Mouse (Mus musculus) kidney, embryonic 16.5 days (tissue): Measurements from ENCODE around the gene Ddr2. TPM values are rescaled to one million over a fixed set of nuclear protein-coding genes. Genes with fewer than 3 reads are reported as not detected.

ENCODE experiments used
- ATAC-seq: fragments of 200-750 bp; cut with Nextera tagmentation; 2 replicates; pipeline ENCODE4 v1.8.0; 2017; ENCODE audit warnings: moderate TSS enrichment; ENCODE audit not compliant: low FRiP score, low TSS enrichment
- H3K27ac ChIP-seq: fragments of 300-500 bp; sonication (generic); 2 replicates; pipeline ENCODE4 v1.5.1; 2014; ENCODE audit warnings: low read length
- H3K27me3 ChIP-seq: fragments of 300-500 bp; sonication (generic); 2 replicates; pipeline ENCODE4 v1.6.1; 2014; ENCODE audit warnings: low read length, control low read depth, mixed read lengths; ENCODE audit not compliant: insufficient read depth
- H3K36me3 ChIP-seq: fragments of 300-500 bp; sonication (generic); 2 replicates; pipeline ENCODE4 v1.6.1; 2014; ENCODE audit warnings: low read length, control low read depth, mixed read lengths; ENCODE audit not compliant: insufficient read depth
- H3K4me1 ChIP-seq: fragments of 300-500 bp; sonication (generic); 2 replicates; pipeline ENCODE4 v1.6.1; 2014; ENCODE audit warnings: low read length, control low read depth, mixed read lengths; ENCODE audit not compliant: insufficient read depth
- H3K4me2 ChIP-seq: fragments of 300-500 bp; sonication (generic); replicated peaks from 2 replicates; pipeline ENCODE4 v1.6.1; 2014; ENCODE audit warnings: low read depth, low read length
- H3K4me3 ChIP-seq: fragments of 300-500 bp; sonication (generic); 2 replicates; pipeline ENCODE4 v1.5.1; 2014; ENCODE audit warnings: mild to moderate bottlenecking, low read length
- H3K9ac ChIP-seq: fragments of 300-500 bp; sonication (generic); replicated peaks from 2 replicates; pipeline ENCODE4 v1.6.1; 2014; ENCODE audit warnings: low read length
- H3K9me3 ChIP-seq: fragments of 300-500 bp; sonication (generic); 2 replicates; pipeline ENCODE4 v1.6.1; 2016; ENCODE audit warnings: low read length, control low read depth
- WGBS: fragments of 180-500 bp; shearing (Covaris S2); extraction: QIAGEN DNeasy Blood & Tissue Kit; methylation state at CpG from one replicate; pipeline ENCODE4 v1.1.7; 2014; 5-methylcytosine and 5-hydroxymethylcytosine counted together
- polyA plus RNA-seq: library from polyadenylated mRNA; unstranded; fragments of >200 nt; fragmentation: Nextera tagmentation; extraction: Ambion mirVana; gene quantifications from 2 replicates; pipeline ENCODE4 v1.2.1, GENCODE M21; 2015

Ddr2 gene
- polyA plus RNA-seq, 1 experiment from 2014 or later, result 33.1 TPM

DNA sequence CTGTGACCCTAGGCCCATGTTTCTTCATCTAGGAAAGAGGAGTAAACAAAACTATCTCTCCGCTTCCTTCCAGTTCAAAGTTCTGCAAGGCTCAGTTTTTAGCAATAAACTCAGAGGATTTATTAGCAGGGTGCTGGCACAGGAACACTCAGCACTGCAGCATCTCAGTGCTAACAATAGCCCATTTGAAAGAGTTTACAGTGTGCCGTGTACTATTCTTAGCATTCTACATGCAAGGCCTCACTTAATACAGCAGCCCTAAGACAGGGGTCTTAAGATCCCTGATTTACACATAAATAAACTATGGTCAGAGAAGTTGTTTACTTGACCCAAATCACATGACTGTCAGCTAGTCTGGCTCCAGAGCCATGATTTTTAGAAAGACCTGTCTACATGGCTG, 44.6 kb downstream of the Ddr2 start:
- H3K27me3 ChIP-seq, result no peaks in the 10 kb centered on the region
- no peaks in the 10 kb centered on the region for H3K36me3 ChIP-seq
- peak; percentile 67; the same call in 1 of the 2 replicates for ATAC-seq
- H3K4me1 ChIP-seq, result peaks cover 22% of the 10 kb centered on the region
- no peak overlapping the region for H3K27ac ChIP-seq
- H3K9me3 ChIP-seq, result no peaks in the 10 kb centered on the region
- H3K4me2 ChIP-seq, result no peak overlapping the region
- no peak overlapping the region for H3K4me3 ChIP-seq
- WGBS, result 39% methylated on average over 2 of the region's 2 CpGs
- H3K9ac ChIP-seq, result no peak overlapping the region

DNA sequence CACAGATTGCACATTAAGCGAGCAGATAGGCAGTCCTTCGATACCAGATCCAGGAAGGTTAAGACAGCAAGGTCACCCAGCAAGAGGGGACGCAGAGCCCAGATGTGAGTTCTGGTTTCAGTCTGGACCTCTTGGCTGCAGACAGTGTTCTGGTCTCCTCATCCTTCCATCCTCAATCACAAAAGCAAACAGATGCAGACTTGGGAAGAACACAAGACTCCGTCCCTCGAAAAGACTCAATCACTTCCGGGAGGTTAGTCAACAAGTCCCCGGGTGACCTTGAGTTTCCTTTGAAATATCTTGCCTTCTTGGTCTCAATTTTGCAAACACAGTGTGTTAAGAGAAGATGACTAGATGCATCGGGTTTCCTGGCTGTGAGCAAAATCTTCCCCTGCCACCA, 45.6 kb downstream of the Ddr2 start:
- 60% methylated on average over 8 of the region's 8 CpGs for WGBS
- H3K9ac ChIP-seq, result no peak overlapping the region
- H3K4me1 ChIP-seq, result peaks cover 27% of the 10 kb centered on the region
- H3K36me3 ChIP-seq, result no peaks in the 10 kb centered on the region
- H3K4me2 ChIP-seq, result no peak overlapping the region
- no peak overlapping the region for H3K27ac ChIP-seq
- no peak overlapping the region for H3K4me3 ChIP-seq
- ATAC-seq, result no peak
- H3K27me3 ChIP-seq, result no peaks in the 10 kb centered on the region
- H3K9me3 ChIP-seq, result no peaks in the 10 kb centered on the region

DNA sequence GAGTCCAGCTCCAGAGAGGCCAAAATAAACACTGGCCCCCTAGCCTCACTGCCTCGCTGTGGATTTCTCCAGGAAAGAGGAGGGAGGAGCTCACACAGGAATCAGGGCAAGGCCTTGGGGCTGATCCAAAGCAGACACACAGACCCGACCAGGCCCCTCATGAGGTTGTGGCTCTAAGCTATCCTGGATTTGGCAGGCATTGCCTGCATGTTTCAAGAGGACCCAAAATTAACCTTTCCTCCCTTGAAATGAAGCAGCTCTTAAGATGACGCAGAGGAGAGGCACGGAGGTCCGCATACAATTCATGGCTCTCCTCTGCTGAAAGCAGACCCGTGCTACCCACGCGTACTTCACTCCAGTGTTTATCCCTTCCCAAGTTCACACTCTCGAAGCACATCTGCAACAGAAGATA, 46.5 kb downstream of the Ddr2 start:
- H3K4me1 ChIP-seq, result peaks cover 27% of the 10 kb centered on the region
- peak; percentile 91 for ATAC-seq
- H3K9ac ChIP-seq, result no peak overlapping the region
- H3K9me3 ChIP-seq, result no peaks in the 10 kb centered on the region; the same call in 1 of the 2 replicates
- 14% methylated on average over 9 of the region's 9 CpGs for WGBS
- no peak overlapping the region for H3K4me2 ChIP-seq
- H3K4me3 ChIP-seq, result no peak overlapping the region
- no peaks in the 10 kb centered on the region for H3K27me3 ChIP-seq
- peak overlapping the region; percentile 31 for H3K27ac ChIP-seq
- no peaks in the 10 kb centered on the region for H3K36me3 ChIP-seq

DNA sequence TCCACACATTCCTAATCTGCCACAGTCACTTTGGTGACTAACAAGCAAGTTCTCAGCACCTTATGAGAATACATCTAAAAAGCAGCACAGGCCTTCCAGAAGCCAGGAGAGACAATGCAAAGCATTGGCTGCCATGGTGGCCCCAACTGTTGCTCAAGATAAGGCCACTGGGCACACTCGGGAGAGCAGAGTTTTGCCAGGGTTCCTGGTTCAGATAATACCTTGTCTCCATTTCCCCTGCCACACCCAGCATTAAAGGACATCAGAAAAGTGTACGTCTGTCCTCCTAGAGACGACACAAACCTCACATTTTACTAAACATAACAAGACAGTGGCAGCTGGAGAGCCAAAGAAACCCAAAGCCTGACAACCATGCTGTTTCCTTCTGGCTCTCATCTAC, 50.3 kb downstream of the Ddr2 start:
- H3K9me3 ChIP-seq, result no peaks in the 10 kb centered on the region; the same call in 1 of the 2 replicates
- no peak overlapping the region for H3K4me3 ChIP-seq
- ATAC-seq, result no peak
- no peak overlapping the region for H3K27ac ChIP-seq
- WGBS, result 60% methylated on average over 3 of the region's 3 CpGs
- H3K4me1 ChIP-seq, result peaks cover 19% of the 10 kb centered on the region
- no peak overlapping the region for H3K9ac ChIP-seq
- H3K36me3 ChIP-seq, result no peaks in the 10 kb centered on the region
- H3K27me3 ChIP-seq, result no peaks in the 10 kb centered on the region
- H3K4me2 ChIP-seq, result no peak overlapping the region

DNA sequence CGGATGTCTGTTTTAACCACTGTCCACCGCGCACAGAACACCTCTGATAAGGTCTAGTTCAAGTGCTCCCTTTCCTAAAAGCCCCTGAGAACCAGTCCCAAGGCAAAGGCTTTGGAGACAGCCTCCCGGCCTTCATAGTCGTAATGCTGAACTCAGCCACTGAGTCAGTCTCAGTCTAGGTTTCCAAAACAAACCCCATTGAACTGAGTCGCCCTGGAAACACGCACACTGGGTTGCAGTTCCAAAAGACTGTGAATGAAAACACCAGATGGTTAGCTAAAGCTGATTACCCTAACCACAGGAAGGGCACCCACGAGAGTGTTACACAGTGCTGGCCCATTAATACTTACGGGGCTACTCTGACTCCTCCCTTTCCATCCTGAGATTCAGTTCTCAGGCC, 51.2 kb downstream of the Ddr2 start:
- no peak for ATAC-seq
- Histone ChIP-seq H3K4me3 (no peak overlapping the region), H3K4me2 (no peak overlapping the region), H3K9me3 (no peaks in the 10 kb centered on the region; the same call in 1 of the 2 replicates), H3K9ac (no peak overlapping the region), H3K4me1 (peaks cover 18% of the 10 kb centered on the region), H3K27ac (no peak overlapping the region), H3K36me3 (no peaks in the 10 kb centered on the region), H3K27me3 (no peaks in the 10 kb centered on the region)
- 89% methylated on average over 9 of the region's 9 CpGs for WGBS

DNA sequence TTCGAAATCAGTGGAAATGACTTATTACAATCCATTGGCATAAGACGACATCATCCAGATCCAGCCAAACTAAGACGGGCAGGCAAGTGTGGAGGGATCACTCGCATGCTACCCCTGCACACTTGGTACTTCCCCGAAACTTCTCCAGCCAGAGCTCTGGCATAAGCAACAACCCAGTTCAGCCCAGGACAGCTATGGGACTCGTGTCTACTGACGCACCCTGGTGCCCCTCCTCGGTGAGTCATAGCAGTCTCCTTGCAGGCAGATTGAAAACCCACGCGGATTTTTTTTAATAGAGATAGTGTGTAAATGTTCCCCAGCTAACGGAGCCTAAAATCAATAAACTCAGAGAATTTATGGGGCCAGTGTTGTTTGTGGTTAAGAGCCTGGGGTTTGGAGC, 52.5 kb downstream of the Ddr2 start:
- no peak for ATAC-seq
- Histone ChIP-seq H3K9me3 (no peaks in the 10 kb centered on the region; the same call in 1 of the 2 replicates), H3K27ac (no peak overlapping the region), H3K4me2 (no peak overlapping the region), H3K4me3 (no peak overlapping the region), H3K4me1 (peaks cover 13% of the 10 kb centered on the region), H3K27me3 (no peaks in the 10 kb centered on the region), H3K36me3 (no peaks in the 10 kb centered on the region), H3K9ac (no peak overlapping the region)
- 69% methylated on average over 11 of the region's 11 CpGs for WGBS

DNA sequence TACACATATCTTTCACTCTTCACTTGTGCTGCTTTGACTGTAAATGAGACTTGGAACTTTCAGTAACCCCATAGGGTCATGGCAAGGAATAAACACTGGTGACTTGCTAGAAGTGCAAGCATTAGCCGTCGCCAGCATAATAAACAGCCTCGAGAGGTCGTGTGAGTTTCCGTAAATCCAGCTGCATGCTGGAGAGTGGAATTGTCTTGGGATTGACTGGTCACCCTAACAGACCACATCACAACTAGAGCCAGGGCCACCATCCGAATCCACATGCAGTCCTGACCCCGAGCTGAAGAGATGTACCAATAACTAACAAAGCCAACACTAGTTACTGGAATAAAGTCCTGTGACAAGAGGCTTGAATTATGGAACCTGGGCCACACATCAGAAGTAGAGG, 53.0 kb downstream of the Ddr2 start:
- peaks cover 13% of the 10 kb centered on the region for H3K4me1 ChIP-seq
- no peak overlapping the region for H3K27ac ChIP-seq
- 50% methylated on average over 7 of the region's 7 CpGs for WGBS

DNA sequence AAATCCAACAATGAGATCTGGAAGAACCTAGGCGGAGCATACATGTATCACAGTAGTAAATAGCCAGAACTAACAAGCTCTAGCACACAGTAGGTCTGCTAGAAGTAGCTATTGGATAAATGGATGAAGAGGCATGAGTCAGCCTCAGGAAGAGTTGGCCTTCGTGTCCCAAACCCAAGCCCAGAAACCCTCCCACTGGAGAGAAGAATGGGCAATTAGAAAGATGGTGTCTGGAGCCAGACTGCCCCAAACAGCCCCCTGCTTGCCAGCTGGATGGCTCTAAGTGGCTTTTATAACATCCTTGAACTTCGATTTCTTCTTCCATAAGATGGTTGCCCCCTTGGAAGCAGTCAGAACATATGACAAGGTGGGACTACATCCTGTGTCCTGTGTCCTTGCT, 53.6 kb downstream of the Ddr2 start:
- Histone ChIP-seq H3K9me3 (no peaks in the 10 kb centered on the region; the same call in 1 of the 2 replicates), H3K27ac (no peak overlapping the region)
- WGBS, result 77% methylated on average over 3 of the region's 3 CpGs

More for the DNA sequence above, 53.0 kb downstream of the Ddr2 start:
- Histone ChIP-seq H3K36me3 (no peaks in the 10 kb centered on the region), H3K27me3 (no peaks in the 10 kb centered on the region), H3K4me3 (no peak overlapping the region), H3K4me2 (no peak overlapping the region), H3K9ac (no peak overlapping the region), H3K9me3 (no peaks in the 10 kb centered on the region; the same call in 1 of the 2 replicates)
- ATAC-seq, result no peak

DNA sequence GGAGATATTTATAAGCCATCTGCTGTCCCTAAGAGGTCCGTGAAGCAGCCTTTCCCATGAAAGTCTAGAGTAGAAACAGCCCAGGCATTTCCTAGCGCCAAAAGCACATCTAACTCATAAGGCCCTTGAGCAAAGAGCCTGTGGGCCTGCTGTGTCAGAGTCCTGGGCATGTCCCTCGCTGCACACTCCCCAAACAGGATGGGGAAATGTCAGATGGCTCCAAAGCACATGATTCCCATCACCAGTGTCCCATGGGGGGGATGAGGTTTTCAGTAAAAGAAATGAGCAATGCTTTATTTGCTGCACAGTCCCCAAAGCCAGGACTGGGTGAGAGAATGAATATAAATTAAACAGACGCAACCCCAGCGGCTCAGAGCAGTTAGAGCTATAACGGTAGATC, 54.3 kb downstream of the Ddr2 start:
- H3K36me3 ChIP-seq, result no peaks in the 10 kb centered on the region
- no peak overlapping the region for H3K4me3 ChIP-seq
- 57% methylated on average over 6 of the region's 6 CpGs for WGBS
- ATAC-seq, result no peak; the same call in 1 of the 2 replicates
- H3K4me2 ChIP-seq, result no peak overlapping the region
- H3K4me1 ChIP-seq, result peaks cover 11% of the 10 kb centered on the region
- H3K27me3 ChIP-seq, result no peaks in the 10 kb centered on the region
- 0 out of 2 replicates have a peak overlapping the region, but pooled peaks have one; percentile 40 for H3K27ac ChIP-seq
- no peak overlapping the region for H3K9ac ChIP-seq
- no peaks in the 10 kb centered on the region; the same call in 1 of the 2 replicates for H3K9me3 ChIP-seq

More for the DNA sequence above, 53.6 kb downstream of the Ddr2 start:
- Histone ChIP-seq H3K4me1 (peaks cover 13% of the 10 kb centered on the region), H3K27me3 (no peaks in the 10 kb centered on the region), H3K9ac (no peak overlapping the region), H3K36me3 (no peaks in the 10 kb centered on the region), H3K4me3 (no peak overlapping the region), H3K4me2 (no peak overlapping the region)
- no peak for ATAC-seq

DNA sequence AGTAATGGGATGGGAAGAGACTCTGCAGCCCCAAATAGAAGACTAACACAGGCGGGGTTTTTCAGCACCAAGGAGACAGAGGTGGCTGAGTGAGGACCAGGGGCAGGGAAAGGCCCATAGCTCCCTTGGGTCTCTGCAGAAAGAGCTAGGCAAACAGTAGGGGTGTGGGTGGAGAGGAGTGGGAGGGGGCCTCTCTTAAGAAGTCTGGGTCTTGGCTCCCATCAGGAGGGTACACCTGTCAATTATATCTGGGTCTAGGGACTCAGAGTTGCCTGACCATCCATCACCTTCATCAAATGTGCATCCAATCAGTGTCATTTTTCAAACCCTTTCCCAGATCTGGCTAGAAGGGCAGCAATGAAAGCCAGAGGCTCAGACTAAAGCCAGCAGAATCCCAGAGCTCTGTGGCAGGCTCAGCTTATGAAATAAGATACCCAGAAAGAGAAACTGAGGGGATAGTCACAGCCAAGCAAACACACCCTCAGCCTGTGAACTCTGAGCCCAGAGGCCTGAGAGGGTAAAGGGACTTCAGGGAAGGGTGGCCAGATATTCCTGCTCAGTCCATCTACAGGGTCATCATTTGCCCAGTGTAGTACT, 58.0 kb downstream of the Ddr2 start:
- WGBS, result 82% methylated on average over 1 of the region's 1 CpGs
- Histone ChIP-seq H3K9me3 (no peaks in the 10 kb centered on the region), H3K36me3 (no peaks in the 10 kb centered on the region), H3K9ac (no peak overlapping the region), H3K27ac (no peak overlapping the region), H3K27me3 (no peaks in the 10 kb centered on the region), H3K4me2 (no peak overlapping the region), H3K4me1 (peaks cover under 1% of the 10 kb centered on the region; the same call in 1 of the 2 replicates), H3K4me3 (no peak overlapping the region)
- ATAC-seq, result no peak
